Mouse (Mus musculus) hindbrain, postnatal 0 days (tissue): ENCODE measurements at regions not wholly inside any gene's neighbourhood (a gene's known extent, or its start where the extent isn't known, plus 50 kb on each side); places are given as distances from the start of the nearest gene placed in this dataset.
A peak's percentile ranks its signal among the peaks of the same experiment; 100 is the strongest.

Experiments
- ATAC-seq: fragments of 200-750 bp; cut with Nextera tagmentation; 2 replicates; pipeline ENCODE4 v1.8.0; 2017; ENCODE audit warnings: mild to moderate bottlenecking, moderate TSS enrichment, moderate library complexity
- DNase-seq: peaks from one replicate; pipeline ENCODE4 v3.0.0-alpha.2; 2015; ENCODE audit warnings: low spot score
- H3K27ac ChIP-seq: fragments of 300-500 bp; sonication (generic); 2 replicates; pipeline ENCODE4 v1.5.1; 2014; ENCODE audit warnings: mild to moderate bottlenecking
- H3K27me3 ChIP-seq: fragments of 300-500 bp; sonication (generic); 2 replicates; pipeline ENCODE4 v1.6.1; 2014; ENCODE audit warnings: low read length, mixed read lengths; ENCODE audit not compliant: insufficient read depth
- H3K36me3 ChIP-seq: fragments of 300-500 bp; sonication (generic); 2 replicates; pipeline ENCODE4 v1.6.1; 2014; ENCODE audit warnings: low read length, mixed read lengths; ENCODE audit not compliant: insufficient read depth
- H3K4me1 ChIP-seq: fragments of 300-500 bp; sonication (generic); 2 replicates; pipeline ENCODE4 v1.6.1; 2014; ENCODE audit warnings: antibody characterized with exemption, low read length, mixed read lengths; ENCODE audit not compliant: insufficient read depth
- H3K4me2 ChIP-seq: fragments of 300-500 bp; sonication (generic); 2 replicates; pipeline ENCODE4 v1.6.1; 2014; ENCODE audit warnings: low read depth, mild to moderate bottlenecking, low read length, moderate library complexity, mixed read lengths
- H3K4me3 ChIP-seq: fragments of 300-500 bp; sonication (generic); 2 replicates; pipeline ENCODE4 v1.5.1; 2014; ENCODE audit warnings: low read length
- H3K9ac ChIP-seq: fragments of 300-500 bp; sonication (generic); replicated peaks from 2 replicates; pipeline ENCODE4 v1.6.1; 2014; ENCODE audit warnings: mild to moderate bottlenecking, low read length, moderate library complexity, mixed read lengths
- H3K9me3 ChIP-seq: fragments of 300-500 bp; sonication (generic); 2 replicates; pipeline ENCODE4 v1.6.1; 2016; ENCODE audit warnings: low read length, mixed read lengths
- CTCF ChIP-seq: IDR thresholded peaks from 2 replicates; pipeline ENCODE4 v1.5.1; 2016; ENCODE audit warnings: antibody characterized with exemption, control low read depth, low read depth
- WGBS: fragments of 180-500 bp; shearing (Covaris S2); extraction: QIAGEN DNeasy Blood & Tissue Kit; methylation state at CpG from one replicate; pipeline ENCODE4 v1.1.7; 2014; 5-methylcytosine and 5-hydroxymethylcytosine counted together

- TF ChIP-seq CTCF: no peak
- Histone ChIP-seq H3K9ac (no peak overlapping the region), H3K9me3 (no peaks in the 10 kb centered on the region), H3K36me3 (no peaks in the 10 kb centered on the region), H3K27ac (no peak overlapping the region), H3K4me2 (no peak overlapping the region), H3K27me3 (no peaks in the 10 kb centered on the region), H3K4me3 (no peak overlapping the region), H3K4me1 (0 out of 2 replicates have a peak, but pooled peaks cover 5% of the 10 kb centered on the region)
- no peak for ATAC-seq
- WGBS: 91% methylated on average over 6 of the region's 6 CpGs
- no peak for DNase-seq
Measured at GRCm38 (mm10) chr6:31931116-31931515, 118.9 kb upstream of the 1700012A03Rik start.

DNA sequence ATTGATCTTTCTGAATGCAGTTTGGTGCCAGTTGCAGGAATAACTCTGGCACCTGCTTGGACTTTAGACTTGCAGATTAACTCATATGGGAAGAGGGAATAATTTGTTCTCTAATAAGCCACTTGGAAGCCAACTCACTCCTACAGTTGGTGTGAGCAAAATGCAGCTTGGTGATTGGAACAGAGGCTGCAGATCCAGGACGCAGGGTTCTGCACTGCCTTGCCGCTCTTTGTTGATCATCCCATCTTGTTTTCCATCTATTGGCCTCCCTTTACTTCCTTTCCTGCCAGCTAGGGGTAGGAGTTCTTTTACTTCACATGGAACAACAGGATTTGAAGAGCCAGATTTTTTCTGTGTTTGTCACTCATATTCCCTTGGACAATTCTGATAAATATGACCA is 120.9 kb upstream of the 1700012A03Rik start:
- H3K27me3 ChIP-seq: no peaks in the 10 kb centered on the region

GRCm38 (mm10) chr6:31927181-31927580 is 122.9 kb upstream of the 1700012A03Rik start:
- Histone ChIP-seq H3K9me3 (no peaks in the 10 kb centered on the region), H3K27ac (no peak overlapping the region), H3K4me2 (no peak overlapping the region), H3K4me1 (peaks cover 6% of the 10 kb centered on the region; the same call in 1 of the 2 replicates), H3K27me3 (no peaks in the 10 kb centered on the region), H3K36me3 (no peaks in the 10 kb centered on the region), H3K9ac (no peak overlapping the region), H3K4me3 (no peak overlapping the region)
- TF ChIP-seq CTCF: no peak
- ATAC-seq (no peak), DNase-seq (peak; percentile 19)
- 60% methylated on average over 3 of the region's 3 CpGs for WGBS

More for the DNA sequence above, 120.9 kb upstream of the 1700012A03Rik start:
- Histone ChIP-seq H3K4me2 (no peak overlapping the region), H3K9ac (no peak overlapping the region), H3K4me3 (no peak overlapping the region), H3K9me3 (no peaks in the 10 kb centered on the region), H3K36me3 (no peaks in the 10 kb centered on the region), H3K27ac (no peak overlapping the region), H3K4me1 (0 out of 2 replicates have a peak, but pooled peaks cover 6% of the 10 kb centered on the region)
- no peak for TF ChIP-seq CTCF
- no peak for DNase-seq
- ATAC-seq: no peak
- WGBS: 85% methylated on average over 2 of the region's 2 CpGs

DNA sequence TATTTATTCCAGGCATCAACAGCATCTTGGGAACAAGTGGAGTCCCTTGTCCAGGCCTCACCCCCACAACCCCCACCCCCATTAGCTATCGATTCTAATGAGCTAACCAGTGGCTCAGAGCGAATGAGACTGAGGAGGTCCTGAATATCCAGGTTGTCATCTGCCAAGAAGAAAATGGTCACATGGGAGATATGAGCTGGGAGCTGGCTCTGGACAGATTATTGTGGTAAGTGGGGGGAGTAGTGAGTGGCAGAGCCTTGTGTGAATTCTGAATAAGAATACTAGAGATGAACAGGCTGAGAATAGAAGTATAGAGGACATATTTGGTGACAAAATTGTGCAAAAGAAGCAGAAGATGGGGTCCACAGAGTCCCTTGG is 125.4 kb upstream of the 1700012A03Rik start:
- DNase-seq (no peak), ATAC-seq (peak; percentile 45)
- Histone ChIP-seq H3K27me3 (no peaks in the 10 kb centered on the region), H3K27ac (no peak overlapping the region), H3K9me3 (no peaks in the 10 kb centered on the region), H3K36me3 (no peaks in the 10 kb centered on the region), H3K4me3 (no peak overlapping the region), H3K4me1 (peaks cover 6% of the 10 kb centered on the region; the same call in 1 of the 2 replicates), H3K4me2 (no peak overlapping the region), H3K9ac (no peak overlapping the region)
- 52% methylated on average over 2 of the region's 2 CpGs for WGBS
- TF ChIP-seq CTCF: no peak

GRCm38 (mm10) chr6:31923951-31924668 is 125.9 kb upstream of the 1700012A03Rik start:
- no peak overlapping the region for H3K4me2 ChIP-seq
- no peaks in the 10 kb centered on the region for H3K9me3 ChIP-seq
- 16% methylated on average over 3 of the region's 3 CpGs for WGBS
- no peaks in the 10 kb centered on the region for H3K27me3 ChIP-seq
- H3K36me3 ChIP-seq: no peaks in the 10 kb centered on the region
- peak; percentile 69 for ATAC-seq
- H3K27ac ChIP-seq: peak overlapping the region; percentile 22; the same call in 1 of the 2 replicates
- H3K4me3 ChIP-seq: no peak overlapping the region
- peak; percentile 64 for DNase-seq
- no peak overlapping the region for H3K9ac ChIP-seq
- TF ChIP-seq CTCF: no peak
- peaks cover 6% of the 10 kb centered on the region; the same call in 1 of the 2 replicates for H3K4me1 ChIP-seq

- no peak overlapping the region for H3K4me2 ChIP-seq
- DNase-seq (no peak), ATAC-seq (no peak)
- TF ChIP-seq CTCF: no peak
- no peaks in the 10 kb centered on the region for H3K27me3 ChIP-seq
- no peak overlapping the region for H3K9ac ChIP-seq
- no peaks in the 10 kb centered on the region for H3K36me3 ChIP-seq
- peaks cover 6% of the 10 kb centered on the region; the same call in 1 of the 2 replicates for H3K4me1 ChIP-seq
- no peak overlapping the region for H3K27ac ChIP-seq
- WGBS: 90% methylated on average over 9 of the region's 9 CpGs
- no peak overlapping the region for H3K4me3 ChIP-seq
- H3K9me3 ChIP-seq: no peaks in the 10 kb centered on the region
Measured at GRCm38 (mm10) chr6:31921561-31922152, 128.4 kb upstream of the 1700012A03Rik start.
